Mouse (Mus musculus): ENCODE results near the gene Aak1. TPM values are rescaled to one million over a fixed set of nuclear protein-coding genes. Genes with fewer than 3 reads are reported as not detected.
"Not testable (repeated sequence)": the region's sequence is repeated elsewhere in the genome, so short reads cannot be mapped to it uniquely, and the experiment has no call there.

The Aak1 gene
- total RNA-seq, 4 experiments from 2014 or later, result 363 to 417 (median 388) TPM

GRCm38 (mm10) chr6:86839089-86839488 lies 10.2 kb upstream of the Aak1 start:
- no peak for DNase-seq (ENCODE audit: low spot score in 2 of 2)

- no peak for DNase-seq (ENCODE audit: low spot score in 2 of 2)
These were observed 7.4 kb upstream of the Aak1 start for GRCm38 (mm10) chr6:86841949-86842348.

GRCm38 (mm10) chr6:86843636-86844035 lies 5.7 kb upstream of the Aak1 start:
- DNase-seq (ENCODE audit: low spot score in 2 of 2), result no peak

GRCm38 (mm10) chr6:86846467-86846866 lies 2.9 kb upstream of the Aak1 start:
- DNase-seq (ENCODE audit: low spot score in 2 of 2), result no peak

DNA sequence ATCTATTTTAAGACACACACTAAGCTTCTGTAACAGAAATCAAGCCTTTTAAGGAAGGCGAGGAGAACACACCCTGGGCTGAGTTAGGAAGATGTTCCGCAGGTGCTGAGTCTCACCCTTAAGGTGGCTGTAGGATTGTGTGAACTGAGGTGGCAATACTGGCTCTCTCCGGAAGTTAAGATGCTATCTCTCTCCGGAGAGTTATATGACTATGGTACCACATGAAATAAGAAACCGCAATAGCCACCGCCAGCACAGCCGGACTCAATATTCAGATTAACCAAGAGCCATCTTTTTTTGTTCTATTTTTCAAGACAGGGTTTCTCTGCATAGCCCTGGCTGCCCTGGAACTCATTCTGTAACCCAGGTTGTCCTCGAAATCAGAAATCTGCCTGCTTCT lies 1.5 kb upstream of the Aak1 start:
- DNase-seq (ENCODE audit: low spot score in 2 of 2), result no peak

DNA sequence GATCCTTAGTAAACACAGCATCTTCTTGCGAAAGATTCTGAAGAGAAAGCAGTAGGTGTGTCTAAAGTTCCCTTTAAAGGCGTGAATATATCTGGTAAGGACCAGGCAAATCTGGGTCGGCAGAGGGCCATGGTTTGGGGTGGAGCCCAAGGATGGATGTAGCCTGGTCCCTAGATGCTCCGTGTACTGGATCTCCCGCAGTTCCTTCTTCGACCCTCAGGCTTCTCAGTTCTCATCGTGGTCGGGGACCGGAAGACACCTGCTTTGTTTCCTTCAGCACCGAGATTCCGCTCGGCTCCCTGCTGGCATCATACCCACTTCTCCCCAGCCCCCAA lies 770 bp upstream of the Aak1 start:
- DNase-seq (ENCODE audit: low spot score in 2 of 2), result no peak

DNA sequence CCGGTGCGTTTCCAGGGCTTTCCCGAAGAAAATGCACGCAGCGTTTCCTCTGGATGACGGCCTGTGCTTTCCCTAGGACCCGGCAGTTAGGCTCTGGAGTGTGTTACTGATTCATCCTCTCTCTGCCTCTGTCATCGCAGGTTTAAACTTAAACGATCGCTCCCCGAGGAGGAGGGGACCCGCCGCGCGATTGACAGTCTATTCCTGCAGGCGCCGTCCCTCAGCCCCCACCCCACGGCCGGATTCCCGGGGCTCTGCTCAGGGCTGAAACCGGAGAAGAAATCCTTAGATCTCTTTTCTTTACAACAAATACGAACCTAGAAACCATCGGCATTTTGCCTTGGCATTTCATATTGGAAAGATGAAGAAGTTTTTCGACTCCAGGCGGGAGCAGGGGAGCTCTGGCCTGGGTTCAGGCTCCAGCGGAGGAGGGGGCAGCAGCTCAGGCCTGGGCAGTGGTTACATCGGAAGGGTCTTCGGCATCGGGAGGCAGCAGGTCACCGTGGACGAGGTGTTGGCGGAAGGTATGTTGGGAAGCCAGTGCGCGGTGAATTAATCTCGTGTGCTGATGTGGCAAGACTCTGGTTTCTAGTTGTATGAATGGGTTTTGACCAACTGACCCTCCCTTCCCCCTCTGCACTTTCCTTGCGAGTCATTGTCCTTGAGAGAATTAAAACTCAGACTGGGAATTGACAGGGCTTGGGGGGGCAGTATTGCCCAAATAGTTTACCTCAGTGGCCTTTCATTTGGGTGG lies 552 bp downstream of the Aak1 start:
- DNase-seq (ENCODE audit: low spot score in 2 of 2), result peak in 1 of 2 experiments; percentile 44

DNA sequence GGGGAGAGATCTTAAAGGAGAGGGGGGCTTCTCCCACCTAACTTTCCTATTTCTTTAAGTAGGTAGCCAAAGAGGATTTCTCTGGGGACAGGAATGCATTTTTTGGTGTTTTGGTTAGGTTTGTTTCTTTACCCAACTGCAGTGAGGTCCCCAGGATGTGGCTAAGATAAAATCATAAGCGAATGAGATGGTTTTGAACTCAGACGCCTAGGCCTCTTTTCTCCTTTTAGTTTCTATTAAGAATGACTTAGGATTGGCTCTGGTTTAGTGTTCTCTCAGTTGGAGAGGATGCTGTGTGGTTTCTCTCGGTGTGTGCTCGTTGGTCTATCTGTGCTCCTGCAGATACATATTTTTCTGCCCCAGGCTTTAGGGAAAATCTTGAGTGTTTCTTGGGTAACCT lies 1.3 kb downstream of the Aak1 start:
- no peak for DNase-seq (ENCODE audit: low spot score in 2 of 2)

DNA sequence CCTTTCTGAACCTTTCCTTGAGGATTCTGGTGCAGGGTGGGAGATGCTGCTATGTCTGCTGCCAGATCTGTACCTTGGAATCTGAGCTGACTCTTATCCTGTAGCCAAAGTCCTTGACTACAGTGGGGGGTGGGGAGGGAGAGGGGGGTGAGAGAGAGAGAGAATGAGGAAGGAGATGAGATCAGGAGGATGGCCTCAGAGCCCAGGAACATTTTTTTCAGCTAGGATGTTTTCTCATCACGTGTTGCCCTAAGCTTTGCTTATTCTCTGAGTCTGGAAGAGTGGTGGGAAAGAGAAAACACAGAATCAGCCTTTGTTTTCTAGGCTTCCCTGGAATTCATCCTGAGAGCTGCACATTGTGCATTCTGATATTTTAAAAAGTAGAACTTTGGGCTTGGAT lies 2.2 kb downstream of the Aak1 start:
- no peak for DNase-seq (ENCODE audit: low spot score in 2 of 2)

DNA sequence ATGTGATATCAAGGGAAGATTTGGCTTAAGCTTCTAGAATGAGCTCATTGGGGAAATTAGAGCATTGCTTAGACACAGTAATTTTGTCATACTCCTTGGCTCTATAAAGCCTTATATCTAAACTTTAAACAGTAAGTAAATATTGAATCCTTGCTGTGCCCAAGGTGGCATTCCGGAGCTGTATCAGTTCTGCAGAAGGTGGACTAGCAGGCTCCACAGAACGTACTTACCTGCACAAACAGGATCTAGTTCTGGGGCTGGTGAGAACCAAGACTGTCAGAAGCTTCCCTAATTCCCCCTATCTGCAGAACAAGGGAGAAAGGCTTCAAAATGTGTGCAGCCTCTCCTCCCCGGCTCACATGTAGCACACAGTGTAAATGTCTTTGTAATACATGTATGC lies 4.6 kb downstream of the Aak1 start:
- no peak for DNase-seq (ENCODE audit: low spot score in 2 of 2)

GRCm38 (mm10) chr6:86854941-86855340 lies 5.6 kb downstream of the Aak1 start:
- DNase-seq (ENCODE audit: low spot score in 2 of 2), result no peak

DNA sequence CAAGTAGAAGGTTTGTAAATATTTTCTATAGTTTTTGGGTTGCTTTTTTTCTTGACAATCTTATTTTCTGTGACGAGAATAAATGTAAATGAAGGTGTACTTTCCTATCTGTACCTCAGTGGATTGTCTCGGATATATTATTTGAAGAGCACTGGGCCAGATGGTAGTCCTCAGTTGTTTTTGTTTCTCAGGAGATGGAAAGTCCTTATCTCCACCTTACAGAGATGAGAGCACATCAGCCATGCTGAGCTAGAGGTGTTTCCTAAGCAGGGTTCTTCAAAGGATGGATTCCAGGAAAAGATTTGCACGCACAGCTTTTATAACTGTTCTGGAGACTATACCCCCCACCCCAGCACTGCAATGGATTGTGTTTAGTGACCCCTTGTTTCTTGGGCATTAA lies 9.3 kb downstream of the Aak1 start:
- DNase-seq (ENCODE audit: low spot score in 2 of 2), result no peak

DNA sequence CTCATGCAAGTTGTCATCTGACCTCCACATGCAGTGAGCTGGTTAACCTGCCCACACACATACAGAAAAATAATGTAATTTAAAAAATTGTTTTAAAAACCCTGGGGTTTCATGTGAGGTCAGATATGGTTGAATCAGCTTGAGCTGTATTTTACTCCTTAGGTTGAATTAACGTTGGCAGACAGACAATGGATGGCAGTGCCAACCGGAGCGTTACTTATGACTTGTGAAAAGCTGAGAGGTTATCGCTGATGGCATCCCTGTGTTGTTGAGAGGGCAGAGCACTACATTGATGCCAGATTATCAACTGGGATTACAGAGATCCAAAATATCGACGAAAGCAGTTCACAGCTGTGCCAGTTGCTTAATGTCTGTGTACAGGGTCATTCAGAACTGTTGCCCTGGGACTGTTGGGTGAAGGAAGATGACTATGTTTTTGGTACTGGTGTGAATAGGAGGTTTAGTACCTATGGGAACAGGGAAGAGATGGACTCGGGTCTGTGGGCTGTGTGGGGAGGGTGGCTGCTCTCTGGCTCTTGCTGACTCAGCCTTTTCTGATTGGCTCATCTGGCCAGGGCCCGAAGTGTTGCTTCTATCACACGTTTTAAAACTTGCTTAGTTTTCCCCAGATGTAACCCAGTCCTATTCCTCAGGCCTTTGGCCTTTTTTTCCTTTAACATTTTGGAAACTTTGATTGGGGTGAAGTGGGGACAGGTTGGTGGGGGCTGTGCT lies 11.6 kb downstream of the Aak1 start:
- no peak for DNase-seq (ENCODE audit: low spot score in 2 of 2)

DNA sequence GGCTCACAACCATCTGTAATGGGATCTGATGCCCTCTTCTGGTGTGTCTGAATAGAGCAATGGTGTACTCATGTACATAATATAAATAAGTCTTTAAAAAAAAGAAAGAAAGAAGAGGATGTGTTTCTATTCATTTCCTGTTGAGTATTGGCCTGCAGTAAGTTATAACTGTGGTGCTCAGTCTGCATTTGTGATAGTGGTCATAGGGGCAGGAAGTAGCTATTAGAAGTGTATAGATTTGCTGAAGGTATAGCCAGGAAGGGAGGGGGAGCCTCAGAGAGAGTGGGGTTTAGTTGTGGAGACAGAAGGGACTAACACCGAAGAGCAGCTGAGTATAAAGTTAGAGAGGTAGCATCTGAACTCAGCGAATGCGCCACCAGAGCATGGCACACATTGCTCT lies 15.0 kb downstream of the Aak1 start:
- DNase-seq (ENCODE audit: low spot score in 2 of 2), result no peak

DNA sequence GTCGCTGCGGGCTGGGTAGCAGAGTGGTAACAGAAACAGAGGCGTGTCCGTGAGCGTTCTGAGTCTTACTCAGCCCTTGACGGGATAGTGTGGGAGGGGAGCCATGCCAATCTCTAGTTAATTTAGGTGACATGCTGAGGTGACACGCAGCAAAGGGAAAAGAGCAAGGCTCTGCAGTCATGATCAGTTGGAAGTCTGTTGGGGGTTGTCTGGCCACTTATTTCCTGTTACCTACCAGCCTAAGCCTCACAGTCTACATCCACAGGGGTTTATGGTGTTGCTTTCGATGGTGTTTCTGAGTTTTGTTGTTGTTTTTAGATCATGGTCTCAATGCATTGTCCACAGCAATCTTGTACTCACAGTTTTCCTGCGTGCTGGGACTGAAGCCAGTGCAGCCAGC lies 21.0 kb downstream of the Aak1 start:
- no peak for DNase-seq (ENCODE audit: low spot score in 2 of 2)

GRCm38 (mm10) chr6:86871783-86872182 lies 22.5 kb downstream of the Aak1 start:
- no peak for DNase-seq (ENCODE audit: low spot score in 2 of 2)

DNA sequence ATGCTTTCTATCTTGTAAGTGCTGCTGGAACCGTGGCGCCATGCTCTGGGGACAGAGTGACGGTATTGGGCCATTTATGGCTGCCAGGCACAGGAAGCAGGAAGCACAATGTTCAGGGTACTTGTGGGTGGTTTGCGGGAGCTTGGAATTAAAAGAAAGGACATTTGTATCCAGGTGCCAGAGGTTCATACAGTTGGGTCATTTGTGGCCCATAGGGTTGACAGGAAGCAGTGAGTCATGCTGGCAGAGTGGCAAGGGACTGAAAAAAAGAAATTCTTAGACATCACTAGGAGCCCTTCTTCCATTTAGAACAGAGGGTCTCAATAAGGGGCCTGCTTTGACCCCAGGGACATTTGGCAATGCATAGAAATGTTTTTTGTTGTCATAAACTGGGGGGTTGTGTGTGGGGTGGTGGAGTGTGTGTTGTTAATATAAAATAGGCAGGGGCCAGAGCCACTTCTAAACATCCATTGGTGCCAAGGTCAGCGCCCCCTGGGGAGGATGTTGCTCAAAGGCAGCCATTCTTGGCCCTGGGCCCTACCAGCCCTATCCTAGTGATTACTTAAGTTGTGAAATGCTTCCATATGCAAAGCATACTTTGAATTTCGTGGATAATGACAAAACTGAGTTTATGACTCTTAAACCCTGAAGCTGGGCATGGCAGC lies 25.5 kb downstream of the Aak1 start:
- DNase-seq (ENCODE audit: low spot score in 2 of 2), result no peak

DNA sequence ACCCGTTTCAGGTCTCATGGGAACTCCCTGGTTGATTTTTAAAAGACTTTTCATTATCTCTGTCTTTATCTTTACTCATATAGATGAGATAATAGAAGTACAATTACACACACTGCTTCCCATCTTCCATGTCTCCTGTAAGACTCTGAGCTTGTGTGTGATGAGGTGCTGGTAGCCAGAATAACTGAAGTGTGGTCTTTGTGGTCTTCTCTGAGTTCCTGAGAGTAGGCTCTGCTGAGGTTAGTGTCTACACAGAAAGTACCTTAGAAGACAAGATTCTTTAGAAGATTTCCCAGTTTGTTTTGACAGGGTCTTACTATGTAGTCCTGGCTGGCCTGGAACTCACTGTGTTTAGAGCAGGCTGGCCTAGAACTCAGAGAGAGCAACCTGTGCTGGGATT lies 27.1 kb downstream of the Aak1 start:
- no peak for DNase-seq (ENCODE audit: low spot score in 2 of 2)

- not testable (repeated sequence) for DNase-seq (ENCODE audit: low spot score in 2 of 2)
These were observed 29.3 kb downstream of the Aak1 start for GRCm38 (mm10) chr6:86878656-86879055.

- peak in 1 of 2 experiments; percentile 61 for DNase-seq (ENCODE audit: low spot score in 2 of 2)
These were observed 30.0 kb downstream of the Aak1 start for GRCm38 (mm10) chr6:86879314-86879713.

GRCm38 (mm10) chr6:86884230-86884629 lies 34.9 kb downstream of the Aak1 start:
- no peak for DNase-seq (ENCODE audit: low spot score in 2 of 2)

- no peak for DNase-seq (ENCODE audit: low spot score in 2 of 2)
These were observed 35.4 kb downstream of the Aak1 start for GRCm38 (mm10) chr6:86884746-86885145.
